ENCODE assay signal across 11 mouse cellular contexts in genomic region chr6:82854338-82854737, GRCm38 (mm10).
DNase-seq lines count a peak whose midpoint lies in the region; ATAC-seq and TF ChIP-seq lines count a peak whose summit lies in the region.
"Had no signal": no experiment of that assay in that cellular context is flagged by ENCODE, and none has a peak within 500 bp of the region (broad histone marks: within the 10 kb centered on the region; RNA-seq: fewer than 3 reads in every experiment).

No protein-coding gene starts in this region.

- TF ChIP-seq EP300 in liver, postnatal 0 days (IDR thresholded peaks at IDR 0.05; ENCODE audit: low read depth) = no peak

- no peaks in the 10 kb centered on the region for H3K36me3 ChIP-seq in liver, postnatal 0 days (replicated peaks; ENCODE audit: insufficient read depth, low read length)
- H3K36me3 ChIP-seq: neural tube, embryonic 13.5 days; stomach, embryonic 15.5 days had no signal

- WGBS in liver, postnatal 0 days (ENCODE audit: insufficient replicate concordance) = 54% methylated on average over 6 of the region's 6 CpGs

- H3K9me3 ChIP-seq in liver, postnatal 0 days (ENCODE audit: low read length) = no peaks in the 10 kb centered on the region
- H3K9me3 ChIP-seq: neural tube, embryonic 13.5 days; stomach, embryonic 15.5 days had no signal

- no peaks in the 10 kb centered on the region for H3K4me1 ChIP-seq in liver, postnatal 0 days (ENCODE audit: insufficient read depth)
- H3K4me1 ChIP-seq: neural tube, embryonic 13.5 days; stomach, embryonic 15.5 days had no signal

- no peak for ATAC-seq in monocyte, adult 5-6 weeks (replicated peaks; ENCODE audit: insufficient number of reproducible peaks, low FRiP score, low TSS enrichment, poor library complexity, severe bottlenecking)
- ATAC-seq in liver, postnatal 0 days = no peak

- peak; percentile 52 for DNase-seq in MN1 (ENCODE audit: low spot score)
- peak; percentile 91 to 94 for DNase-seq in adrenal gland, adult (ENCODE audit: inconsistent age in 2 of 2, low spot score in 1 of 2)
- DNase-seq in gastrocnemius, postnatal 36 days = peak; percentile 49 to 69
- peak; percentile 31 for DNase-seq in lung, postnatal 10 days
- no peak for DNase-seq in left cerebral cortex, postnatal 36 days (ENCODE audit: low spot score in 2 of 2)
- DNase-seq in liver, postnatal 0 days = no peak
- DNase-seq: embryo, embryonic 11 days; kidney, postnatal 10 days had no signal

- H3K27ac ChIP-seq in liver, postnatal 0 days (ENCODE audit: low read depth) = no peak overlapping the region
- H3K27ac ChIP-seq: neural tube, embryonic 13.5 days; stomach, embryonic 15.5 days had no signal

- TF ChIP-seq CTCF in liver, postnatal 0 days (IDR thresholded peaks at IDR 0.05; ENCODE audit: low read depth) = no peak

- H3K4me2 ChIP-seq in liver, postnatal 0 days (ENCODE audit: low read depth, low read length) = no peak overlapping the region
- H3K4me2 ChIP-seq: neural tube, embryonic 13.5 days; stomach, embryonic 15.5 days had no signal

- no peak overlapping the region for H3K4me3 ChIP-seq in liver, postnatal 0 days (ENCODE audit: low read depth, low read length)
- H3K4me3 ChIP-seq: neural tube, embryonic 13.5 days; stomach, embryonic 15.5 days had no signal

- H3K9ac ChIP-seq in liver, postnatal 0 days (replicated peaks) = no peak overlapping the region
- H3K9ac ChIP-seq: neural tube, embryonic 13.5 days; stomach, embryonic 15.5 days had no signal

- H3K27me3 ChIP-seq in liver, postnatal 0 days (ENCODE audit: insufficient read depth, low read length) = no peaks in the 10 kb centered on the region
- H3K27me3 ChIP-seq: neural tube, embryonic 13.5 days; stomach, embryonic 15.5 days had no signal

- intact Hi-C loops in gastrocnemius, postnatal 36 days (cut with DNase I) = no loop called here
- intact Hi-C loops in left cerebral cortex, postnatal 36 days (cut with DNase I) = no loop called here

Comparison
In these comparisons a context has a peak if more than half of its experiments do, and no peak if none do; other contexts are left out.
1. DNase-seq: peak in MN1 (single experiment), adrenal gland, adult (2 of 2), gastrocnemius, postnatal 36 days (2 of 2) and lung, postnatal 10 days (single experiment); none in left cerebral cortex, postnatal 36 days (0 of 2) and liver, postnatal 0 days (single experiment).